Mouse (Mus musculus) left cerebral cortex, adult 11 months (tissue): ENCODE measurements around the gene Pycr1.
"Not testable (repeated sequence)": the region's sequence is repeated elsewhere in the genome, so short reads cannot be mapped to it uniquely, and the experiment has no call there.

Source experiments
- DNase-seq: peaks from one replicate; pipeline ENCODE4 v3.0.0; 2022; ENCODE audit warnings: low spot score

Gene Pycr1

DNA sequence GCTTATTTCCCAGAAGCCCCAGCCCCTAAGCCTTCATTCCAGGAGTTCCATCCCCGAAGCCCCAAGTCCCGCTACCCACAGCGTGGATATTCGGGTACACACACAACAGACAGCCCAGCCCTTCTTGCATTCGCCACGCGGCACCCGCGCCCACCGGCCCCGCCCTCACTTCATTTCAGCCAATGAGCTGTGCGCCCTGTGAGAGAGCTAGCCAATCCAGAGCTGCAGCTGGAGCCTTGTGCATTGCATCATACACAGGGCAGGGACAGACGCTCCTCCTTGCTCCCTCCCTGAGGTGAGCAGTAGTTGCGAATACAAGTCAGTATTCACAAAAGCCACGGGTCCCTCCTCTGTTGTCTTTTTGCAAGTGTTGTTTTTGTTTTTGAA is at the start of gene Pycr1:
TSS of gene Pycr1 (minus strand) at position 169 of the 387 bp plus-strand sequence.
- peak; percentile 87 for DNase-seq

- no peak for DNase-seq
Observed at GRCm38 (mm10) chr11:120692471-120693011, 49.0 kb upstream of the Pycr1 start.

GRCm38 (mm10) chr11:120689365-120689764 is 45.8 kb upstream of the Pycr1 start:
- no peak for DNase-seq

- no peak for DNase-seq
Observed at GRCm38 (mm10) chr11:120686650-120687272, 43.2 kb upstream of the Pycr1 start.

- no peak for DNase-seq
Observed at GRCm38 (mm10) chr11:120684660-120685059, 41.1 kb upstream of the Pycr1 start.

- no peak for DNase-seq
Observed at GRCm38 (mm10) chr11:120684086-120684485, 40.5 kb upstream of the Pycr1 start.

GRCm38 (mm10) chr11:120683536-120683935 is 40.0 kb upstream of the Pycr1 start:
- no peak for DNase-seq

- no peak for DNase-seq
Observed at GRCm38 (mm10) chr11:120682683-120683082, 39.1 kb upstream of the Pycr1 start.

- DNase-seq = no peak
Observed at GRCm38 (mm10) chr11:120679909-120680308, 36.3 kb upstream of the Pycr1 start.

DNA sequence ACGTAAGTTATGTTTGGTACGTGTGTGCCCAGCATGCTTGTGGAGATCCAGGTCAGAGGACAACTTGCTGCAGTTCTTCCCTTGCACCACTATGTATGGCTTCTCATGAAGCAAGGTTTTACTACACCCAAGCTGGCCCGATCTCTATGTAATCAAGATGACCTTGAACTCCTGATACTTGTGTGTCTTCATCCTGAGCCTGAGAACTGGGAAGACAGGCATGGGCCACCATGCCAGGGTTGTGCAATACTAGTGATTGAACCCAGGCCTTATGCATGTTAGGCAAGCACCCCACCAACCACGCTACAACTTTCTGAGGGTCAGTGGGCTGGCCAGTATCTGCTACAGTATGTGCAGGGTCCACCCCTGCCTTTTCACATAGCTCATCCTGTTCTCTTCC is 33.4 kb upstream of the Pycr1 start:
- no peak for DNase-seq

GRCm38 (mm10) chr11:120675875-120676274 is 32.3 kb upstream of the Pycr1 start:
- not testable (repeated sequence) for DNase-seq

DNA sequence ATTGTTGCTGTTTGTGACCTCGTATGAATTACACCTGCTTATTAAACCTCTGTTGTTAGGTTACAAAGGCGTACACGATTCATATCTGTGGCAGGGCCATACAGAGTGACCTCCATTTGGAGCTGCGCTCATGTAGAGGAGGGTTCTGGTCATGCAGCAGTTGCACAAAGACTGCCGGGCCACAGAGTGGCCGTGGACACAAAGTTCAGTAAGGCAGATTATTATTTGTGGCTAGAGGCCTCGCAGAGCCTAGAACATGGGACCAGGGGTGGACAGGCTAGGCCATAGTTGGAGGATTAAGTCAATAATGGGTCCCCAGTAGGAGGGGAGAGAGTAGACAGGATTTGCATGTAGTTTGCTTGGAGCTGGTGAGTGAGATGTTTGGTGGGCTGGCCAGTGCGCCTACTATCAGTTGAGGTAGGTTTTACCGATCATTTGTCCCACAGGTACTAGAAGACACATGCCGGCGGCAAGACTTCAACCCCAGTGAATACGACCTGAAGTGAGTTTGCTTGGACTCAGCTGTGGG is 30.1 kb upstream of the Pycr1 start:
- DNase-seq = no peak

DNA sequence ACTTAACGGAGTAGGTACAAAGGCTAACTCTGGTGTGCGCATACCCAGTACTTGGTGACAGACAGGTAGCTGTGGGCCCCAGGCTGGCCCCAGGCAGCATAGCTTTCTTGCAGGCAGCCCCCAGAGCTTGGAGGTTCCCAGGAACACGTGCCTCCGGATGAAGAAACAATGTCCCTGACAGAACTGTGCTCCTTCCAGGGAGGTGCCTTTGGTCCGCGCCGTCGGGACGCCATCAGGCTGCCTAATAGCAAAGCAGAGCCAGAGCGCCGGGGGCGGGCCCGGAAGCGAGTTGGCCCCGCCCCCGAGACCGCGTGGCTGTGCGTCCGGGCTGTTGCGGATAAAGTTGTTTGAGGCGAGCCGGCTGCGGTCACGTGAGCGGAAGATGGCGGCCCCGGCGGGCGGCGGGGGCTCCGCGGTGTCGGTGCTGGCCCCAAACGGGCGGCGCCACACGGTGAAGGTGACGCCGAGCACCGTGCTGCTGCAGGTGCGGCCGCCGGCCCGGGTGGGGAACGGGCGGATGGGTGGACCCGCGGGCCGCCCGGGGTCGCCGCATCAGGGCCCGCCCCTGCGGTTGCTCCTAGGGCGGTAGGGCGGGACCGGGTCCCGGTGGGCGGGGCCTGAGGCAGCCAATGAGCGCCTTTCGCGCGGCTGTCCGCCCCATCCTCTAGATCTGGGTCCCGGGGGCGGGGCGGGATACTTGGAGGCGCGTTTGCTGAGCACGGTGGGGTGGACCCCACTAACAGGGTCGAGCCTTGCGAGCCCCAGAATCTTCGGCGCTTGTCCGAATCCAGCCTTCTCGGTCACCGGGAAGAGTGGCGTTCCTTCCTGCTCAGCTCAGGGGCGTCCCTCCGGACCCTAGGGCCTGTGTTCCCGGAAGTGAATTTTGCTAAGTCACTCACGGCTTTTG is 29.4 kb upstream of the Pycr1 start, which contains the start of gene Aspscr1:
TSS of gene Aspscr1 (plus strand) at position 287 of the 907 bp plus-strand sequence.
- peak; percentile 90 for DNase-seq

DNA sequence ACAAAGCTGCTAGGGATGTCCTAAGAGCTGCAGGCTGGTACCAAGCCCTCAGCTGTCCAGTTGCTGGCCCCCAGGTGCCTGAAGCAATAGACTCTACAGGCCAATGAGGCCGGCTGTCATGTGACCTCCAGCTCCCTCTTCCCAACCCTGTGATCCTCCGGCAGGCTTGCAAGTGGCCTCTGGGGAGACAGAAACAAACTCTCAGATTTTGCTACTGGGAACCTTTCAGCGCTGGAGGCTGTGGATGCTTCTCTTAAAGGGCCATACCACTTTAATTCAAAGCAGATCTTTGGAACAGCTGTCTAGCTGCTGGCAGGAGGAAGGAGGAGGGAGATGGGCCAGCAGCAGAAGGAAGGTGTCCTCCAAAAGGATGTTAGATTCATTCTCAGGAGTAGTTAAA is 23.0 kb upstream of the Pycr1 start:
- DNase-seq = no peak

DNA sequence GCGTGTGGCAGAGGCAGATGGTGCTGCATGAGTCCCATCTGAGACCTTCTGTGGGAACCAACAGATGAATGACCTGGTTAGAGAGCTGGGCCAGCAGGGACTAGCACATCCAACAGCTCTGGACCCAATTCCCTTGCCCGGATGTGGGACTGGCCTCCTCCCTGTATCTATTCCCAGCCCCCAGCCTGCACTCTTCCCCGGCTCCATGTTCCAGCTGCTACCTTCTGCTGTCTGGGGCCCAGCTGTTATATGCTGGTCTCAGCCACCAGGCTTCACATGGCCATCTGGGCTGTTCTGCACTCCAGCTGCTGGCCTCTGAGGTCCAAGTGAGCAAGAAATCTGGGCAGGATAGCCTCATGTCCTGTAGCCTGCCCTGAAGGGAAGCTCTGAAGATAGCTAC is 21.8 kb upstream of the Pycr1 start:
- no peak for DNase-seq

- DNase-seq = no peak
Observed at GRCm38 (mm10) chr11:120663714-120664113, 20.1 kb upstream of the Pycr1 start.

GRCm38 (mm10) chr11:120662759-120663158 is 19.2 kb upstream of the Pycr1 start:
- no peak for DNase-seq

DNA sequence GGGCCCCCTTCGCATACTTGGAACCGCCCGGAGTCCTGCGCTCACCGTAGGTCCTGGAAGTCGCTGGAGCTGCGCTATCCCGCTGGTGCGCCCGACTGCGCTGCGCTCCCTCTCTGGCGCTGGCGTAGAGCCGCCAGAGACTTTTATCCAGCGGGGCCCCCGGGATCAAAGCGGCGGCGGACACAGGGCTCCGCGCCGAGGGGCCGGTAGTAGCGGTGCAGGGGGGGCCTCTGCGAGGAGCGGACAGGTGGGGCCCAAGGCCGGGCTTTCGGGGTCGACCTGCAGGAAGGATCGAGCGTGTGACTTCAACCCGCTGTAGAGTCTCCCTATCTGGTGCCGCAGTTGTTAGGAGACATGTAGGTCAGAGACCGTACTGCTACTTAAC is 17.5 kb upstream of the Pycr1 start, which contains the start of gene Notum:
TSS of gene Notum (minus strand) at position 100 of the 385 bp plus-strand sequence.
- no peak for DNase-seq

DNA sequence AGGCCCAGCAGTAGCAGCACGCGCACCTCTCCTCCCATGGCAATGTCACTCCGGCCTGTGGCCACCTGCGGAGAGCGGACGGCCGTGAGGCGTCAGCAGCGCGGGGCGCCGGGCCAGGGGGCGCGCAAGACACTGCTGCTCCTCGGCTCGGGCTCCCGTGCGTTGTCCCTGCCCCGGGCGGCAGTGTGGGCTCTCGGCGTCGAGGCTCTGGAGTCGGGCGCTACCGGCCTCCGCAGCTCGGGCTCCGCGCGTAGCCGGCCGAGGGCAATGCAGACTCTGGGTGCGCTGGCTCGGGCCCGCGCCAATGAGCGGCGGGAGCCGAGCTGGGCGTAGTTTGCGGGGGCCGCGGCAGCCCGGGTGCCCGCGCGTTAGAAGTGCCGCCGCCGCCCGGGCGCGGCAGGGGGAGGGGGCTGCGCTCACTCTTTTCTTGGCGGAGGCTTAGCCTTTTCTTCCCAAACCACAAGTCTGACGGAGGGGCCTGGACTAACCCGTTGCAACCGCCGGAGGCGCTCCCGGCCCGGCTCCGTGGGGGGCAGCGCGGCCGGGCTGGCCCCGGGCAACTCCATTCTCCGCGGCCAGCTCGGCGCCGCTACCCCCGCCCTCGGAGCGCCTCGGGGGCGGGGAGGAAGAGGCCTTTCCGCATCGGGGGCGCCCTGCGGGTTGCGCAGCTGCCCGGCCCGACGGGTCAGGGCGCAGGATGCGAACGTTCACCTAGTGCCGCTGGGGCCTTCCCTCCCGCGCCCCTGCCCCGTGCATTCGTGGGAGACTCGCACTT is 16.9 kb upstream of the Pycr1 start:
- no peak for DNase-seq

DNA sequence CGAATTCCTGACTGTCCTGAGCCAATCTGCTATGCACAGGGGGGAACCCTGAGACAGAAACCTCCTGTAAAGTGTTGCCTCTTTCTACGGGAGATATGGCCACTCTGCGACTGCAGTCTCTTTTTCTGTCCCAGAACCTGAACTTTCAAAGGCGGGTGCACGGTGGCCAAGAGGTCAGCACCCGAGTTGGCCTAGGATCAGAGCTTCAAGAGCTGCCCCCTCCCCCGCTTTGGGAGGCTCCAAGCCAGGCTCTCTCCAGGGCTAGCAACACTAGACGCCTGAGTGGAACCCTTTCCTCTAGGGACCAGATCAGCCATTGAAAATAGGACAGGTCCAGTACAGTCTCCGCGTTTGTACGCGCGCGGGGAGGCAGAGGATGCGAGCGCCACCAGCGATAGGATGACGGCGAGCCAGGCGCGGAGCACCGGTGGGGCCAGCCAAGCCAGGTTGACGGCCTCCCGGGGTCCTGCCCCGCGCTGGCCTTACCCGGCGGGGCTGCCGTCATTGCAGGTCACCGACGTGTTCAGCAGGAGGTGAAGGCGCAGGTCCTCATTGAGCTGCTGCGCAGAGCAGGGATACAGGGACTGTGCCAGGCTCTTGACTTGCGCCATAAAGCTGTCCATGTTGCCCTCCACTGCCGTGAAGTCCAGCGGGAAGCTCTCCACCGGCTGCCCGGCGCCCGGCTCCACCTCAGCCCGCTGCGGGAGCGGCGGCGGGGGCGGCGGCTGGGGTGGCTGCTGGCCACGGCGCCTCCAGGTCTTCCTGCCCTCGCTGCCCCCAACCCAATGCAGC is 16.1 kb upstream of the Pycr1 start:
- DNase-seq = no peak

DNA sequence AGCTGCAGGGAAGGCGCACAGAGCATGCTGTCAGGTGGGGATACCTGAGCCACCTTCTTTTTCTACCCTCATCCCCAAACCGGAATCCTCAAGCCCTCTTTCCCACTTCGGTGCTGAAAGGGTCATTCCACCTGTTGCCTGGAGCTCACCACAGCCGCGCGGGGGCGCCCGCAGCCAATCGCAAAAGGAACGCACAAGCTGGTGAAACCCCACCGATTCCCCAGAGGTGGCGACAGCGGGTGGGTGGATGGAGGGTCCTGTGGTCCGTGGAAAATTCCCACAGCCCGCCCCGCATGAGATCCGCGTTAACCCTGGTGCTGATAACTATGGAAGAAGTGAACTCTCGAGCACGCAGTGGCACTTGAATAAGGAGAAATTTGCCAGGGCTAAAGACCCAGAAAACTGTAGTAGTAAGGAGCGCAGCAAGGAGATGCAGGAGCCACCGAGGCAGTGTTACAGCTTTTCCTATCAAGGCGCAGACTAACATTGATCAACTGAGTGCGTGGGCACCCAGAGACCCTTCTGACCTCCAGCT is 15.4 kb upstream of the Pycr1 start:
- peak; percentile 47 for DNase-seq
